Mouse (Mus musculus) CH12.LX (cell line): ENCODE measurements around the gene Sgpl1.

ENCODE experiments used
- CTCF ChIP-seq, 2 experiments: IDR thresholded peaks in 1 of 2; conservative IDR thresholded peaks in 1 of 2; 2 replicates each; pipeline ENCODE4 v1.5.1; 2011 to 2012; ENCODE audit warnings: low read depth in 2 of 2, low read length in 2 of 2, improper control_type of control experiment in 1 of 2, inconsistent platforms in 1 of 2, mild to moderate bottlenecking in 1 of 2, moderate library complexity in 1 of 2
- EP300 ChIP-seq: IDR thresholded peaks from 2 replicates; pipeline ENCODE4 v1.6.1; 2011; ENCODE audit warnings: low read length, improper control_type of control experiment
- HCFC1 ChIP-seq: IDR thresholded peaks from 2 replicates; pipeline ENCODE4 v1.6.1; 2012; ENCODE audit warnings: low read depth, mild to moderate bottlenecking, inconsistent platforms, low read length, improper control_type of control experiment
- JUND ChIP-seq: conservative IDR thresholded peaks from 2 replicates; pipeline ENCODE4 v1.6.1; 2011; ENCODE audit warnings: low read depth, low read length, improper control_type of control experiment
- KAT2A ChIP-seq: IDR thresholded peaks from 2 replicates; pipeline ENCODE4 v1.6.1; 2012; ENCODE audit warnings: low read length, improper control_type of control experiment, inconsistent platforms; ENCODE audit not compliant: insufficient replicate concordance
- NELFE ChIP-seq: IDR thresholded peaks from 2 replicates; pipeline ENCODE4 v1.6.1; 2011; ENCODE audit warnings: low read depth, low read length, improper control_type of control experiment
- POLR2A ChIP-seq: IDR thresholded peaks from 2 replicates; pipeline ENCODE4 v1.6.1; 2011; ENCODE audit warnings: low read depth, mild to moderate bottlenecking, improper control_type of control experiment, low read length
- SIN3A ChIP-seq: IDR thresholded peaks from 2 replicates; pipeline ENCODE4 v1.6.1; 2012; ENCODE audit warnings: low read length, improper control_type of control experiment, inconsistent platforms
- UBTF ChIP-seq: IDR thresholded peaks from 2 replicates; pipeline ENCODE4 v1.6.1; 2012; ENCODE audit warnings: low read depth, mild to moderate bottlenecking, inconsistent platforms, low read length, improper control_type of control experiment, moderate library complexity
- ZC3H11A ChIP-seq: IDR thresholded peaks from 2 replicates; pipeline ENCODE4 v1.6.1; 2012; ENCODE audit warnings: low read depth, mild to moderate bottlenecking, inconsistent platforms, low read length, improper control_type of control experiment

DNA sequence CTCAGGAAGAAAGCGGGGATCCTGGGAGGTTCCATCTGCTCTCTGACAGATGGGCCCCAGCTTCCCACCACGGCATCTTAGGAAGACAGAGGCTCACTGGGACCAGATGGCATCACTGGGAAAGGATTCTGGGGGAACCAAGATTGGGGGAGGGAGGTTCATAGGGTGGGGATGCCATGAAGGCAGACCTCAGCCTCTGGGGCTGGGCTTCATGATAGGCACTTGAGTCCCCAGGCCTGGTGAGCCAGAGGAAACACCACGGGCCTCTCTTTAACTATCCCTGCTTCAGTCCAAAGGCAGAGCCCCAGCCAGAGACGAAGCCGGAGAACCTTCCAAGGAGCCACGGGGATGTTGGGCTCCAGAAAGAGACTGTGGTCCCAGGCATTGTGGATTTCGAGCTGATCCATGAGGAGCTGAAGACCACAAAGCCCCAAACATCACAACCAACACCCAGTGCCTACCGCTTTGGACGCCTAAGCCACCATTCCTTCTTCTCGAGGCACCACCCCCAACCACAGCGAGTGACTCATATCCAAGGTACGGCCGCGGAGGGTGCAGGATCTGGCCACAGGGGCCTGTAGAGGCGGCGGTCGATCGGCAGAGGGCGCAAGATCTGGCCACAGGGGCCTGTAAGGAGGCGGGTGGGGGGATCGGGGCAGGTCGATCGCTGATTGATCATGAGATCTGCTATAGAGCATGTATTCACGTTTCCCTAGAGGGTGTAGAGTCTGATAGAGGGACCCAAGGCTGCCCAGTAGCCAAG is 28.1 kb upstream of the Sgpl1 start:
- peak; percentile 39; the same call in 1 of the 2 replicates for TF ChIP-seq POLR2A
- no peak for TF ChIP-seq HCFC1
- peak; percentile 15 to 80; a peak in 3 of 4 replicates for TF ChIP-seq CTCF (conservative IDR thresholded peaks at IDR 0.05 in 1 of 2, IDR thresholded peaks at IDR 0.05 in 1 of 2; ENCODE audit: low read depth in 2 of 2, low read length in 2 of 2)
- no peak for TF ChIP-seq SIN3A
- TF ChIP-seq KAT2A, result no peak
- no peak for TF ChIP-seq JUND
- no peak for TF ChIP-seq NELFE
- no peak for TF ChIP-seq EP300
- TF ChIP-seq UBTF, result no peak
- TF ChIP-seq ZC3H11A, result no peak
